Mouse (Mus musculus): ENCODE results near the gene Rnf4.

Gene Rnf4

GRCm38 (mm10) chr5:34336097-34336774 lies at the start of gene Rnf4:
Gene Rnf4 (plus strand): TSS chr5:34336289.
- DNase-seq: peak; percentile 98

GRCm38 (mm10) chr5:34286516-34286915 lies 49.6 kb upstream of the Rnf4 start:
- no peak for DNase-seq

- DNase-seq: no peak
These were observed 48.9 kb upstream of the Rnf4 start for GRCm38 (mm10) chr5:34287001-34287837.

GRCm38 (mm10) chr5:34287838-34288145 lies 48.3 kb upstream of the Rnf4 start:
- no peak for DNase-seq

- DNase-seq: peak; percentile 46
These were observed 47.9 kb upstream of the Rnf4 start, which contains the start of the genes Zfyve28 and Cfap99 for GRCm38 (mm10) chr5:34288154-34288716. Gene Zfyve28 (minus strand): TSS chr5:34288449. Gene Cfap99 (plus strand): TSS chr5:34288600.

- DNase-seq: no peak
These were observed 46.8 kb upstream of the Rnf4 start for GRCm38 (mm10) chr5:34289286-34289685.

GRCm38 (mm10) chr5:34293363-34293762 lies 42.7 kb upstream of the Rnf4 start:
- DNase-seq: no peak

- peak; percentile 25 for DNase-seq
These were observed 41.4 kb upstream of the Rnf4 start for GRCm38 (mm10) chr5:34294696-34295095.

GRCm38 (mm10) chr5:34295141-34295540 lies 40.9 kb upstream of the Rnf4 start:
- no peak for DNase-seq

GRCm38 (mm10) chr5:34298061-34298460 lies 38.0 kb upstream of the Rnf4 start:
- no peak for DNase-seq

- DNase-seq: no peak
These were observed 37.1 kb upstream of the Rnf4 start for GRCm38 (mm10) chr5:34298937-34299535.

- DNase-seq: no peak
These were observed 33.7 kb upstream of the Rnf4 start for GRCm38 (mm10) chr5:34302377-34302776.

GRCm38 (mm10) chr5:34309016-34309415 lies 27.1 kb upstream of the Rnf4 start:
- DNase-seq: peak; percentile 10

- peak; percentile 12 for DNase-seq
These were observed 16.5 kb upstream of the Rnf4 start for GRCm38 (mm10) chr5:34319491-34320034.

- no peak for DNase-seq
These were observed 14.9 kb upstream of the Rnf4 start for GRCm38 (mm10) chr5:34321236-34321635.

- no peak for DNase-seq
These were observed 10.8 kb upstream of the Rnf4 start for GRCm38 (mm10) chr5:34325286-34325685.

- no peak for DNase-seq
These were observed 9.8 kb upstream of the Rnf4 start for GRCm38 (mm10) chr5:34326249-34326691.

- no peak for DNase-seq
These were observed 9.1 kb upstream of the Rnf4 start for GRCm38 (mm10) chr5:34326875-34327576.

- no peak for DNase-seq
These were observed 6.0 kb upstream of the Rnf4 start for GRCm38 (mm10) chr5:34330136-34330535.

GRCm38 (mm10) chr5:34334081-34334480 lies 2.0 kb upstream of the Rnf4 start:
- no peak for DNase-seq

- DNase-seq: no peak
These were observed 471 bp upstream of the Rnf4 start for GRCm38 (mm10) chr5:34335539-34336096.
